Mouse (Mus musculus) CH12.LX (cell line): ENCODE measurements around the gene Sphk2.

Experiments
- CHD1 ChIP-seq: IDR thresholded peaks from 2 replicates; pipeline ENCODE4 v1.6.1; 2012; ENCODE audit warnings: low read depth, low read length, improper control_type of control experiment, inconsistent platforms
- CHD2 ChIP-seq: IDR thresholded peaks from 2 replicates; pipeline ENCODE4 v1.6.1; 2011; ENCODE audit warnings: low read length, improper control_type of control experiment
- CTCF ChIP-seq, 2 experiments: IDR thresholded peaks in 1 of 2; conservative IDR thresholded peaks in 1 of 2; 2 replicates each; pipeline ENCODE4 v1.5.1; 2011 to 2012; ENCODE audit warnings: low read depth in 2 of 2, low read length in 2 of 2, improper control_type of control experiment in 1 of 2, inconsistent platforms in 1 of 2, mild to moderate bottlenecking in 1 of 2, moderate library complexity in 1 of 2
- MXI1 ChIP-seq: IDR thresholded peaks from 2 replicates; pipeline ENCODE4 v1.6.1; 2011; ENCODE audit warnings: mild to moderate bottlenecking, low read depth, low read length, improper control_type of control experiment
- RAD21 ChIP-seq: IDR thresholded peaks from 2 replicates; pipeline ENCODE4 v1.6.1; 2011; ENCODE audit warnings: low read depth, mild to moderate bottlenecking, low read length, improper control_type of control experiment, moderate library complexity

DNA sequence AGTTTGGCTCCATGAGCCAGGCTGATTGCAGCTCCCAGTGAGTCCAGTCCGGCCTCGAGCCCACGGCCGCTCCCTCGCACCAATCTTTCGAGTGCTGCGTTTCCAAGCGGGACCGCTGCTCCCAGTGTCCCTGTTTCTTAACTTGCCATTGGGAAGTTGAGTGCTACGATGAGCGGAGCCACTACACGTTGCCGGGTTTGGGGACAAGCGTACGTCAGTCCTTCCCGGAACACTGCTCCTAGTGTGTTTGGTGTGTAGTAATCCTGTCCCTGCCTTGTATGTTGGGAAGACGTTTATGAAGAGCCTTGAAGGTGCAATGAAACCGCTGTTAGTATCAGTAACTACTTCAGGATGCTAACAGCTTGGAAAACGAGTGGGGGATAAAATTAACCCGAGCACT is 529 bp upstream of the Sphk2 start:
- no peak for TF ChIP-seq CTCF (conservative IDR thresholded peaks at IDR 0.05 in 1 of 2, IDR thresholded peaks at IDR 0.05 in 1 of 2; ENCODE audit: low read depth in 2 of 2, low read length in 2 of 2)
- no peak for TF ChIP-seq RAD21
- no peak for TF ChIP-seq MXI1
- TF ChIP-seq CHD1 = no peak
- no peak for TF ChIP-seq CHD2
